Mouse (Mus musculus): ENCODE measurements at regions not wholly inside any gene's neighbourhood (a gene's known extent, or its start where the extent isn't known, plus 50 kb on each side); places are given as distances from the start of the nearest gene placed in this dataset.

DNA sequence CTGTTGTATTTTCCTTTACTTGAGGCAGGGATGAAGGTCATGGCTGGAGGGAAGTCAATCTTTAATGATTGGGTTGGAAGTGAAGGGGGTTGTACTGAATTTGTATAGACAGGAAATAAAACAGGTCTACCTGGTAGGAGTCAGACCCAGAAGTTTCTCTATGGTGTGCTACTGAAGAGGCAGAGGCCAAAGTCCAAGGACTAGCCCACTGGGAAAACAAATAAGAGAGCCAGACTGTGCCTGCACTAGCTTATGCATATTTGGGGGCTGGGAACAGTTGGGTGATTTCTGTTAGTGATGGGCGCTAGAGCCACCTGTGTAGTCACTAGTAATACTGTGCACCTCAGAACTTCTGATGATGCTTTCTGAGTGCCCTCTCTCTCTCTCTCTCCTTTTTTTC is 203.7 kb downstream of the Dusp6 start:
- TF ChIP-seq GATA1 (IDR thresholded peaks at IDR 0.05; ENCODE audit: low read length) (no peak), TAL1 (IDR thresholded peaks at IDR 0.05; ENCODE audit: low read length) (no peak)
- no peaks in the 10 kb centered on the region for H3K36me3 ChIP-seq (ENCODE audit: control insufficient read depth)
- H3K9me3 ChIP-seq (ENCODE audit: control insufficient read depth, low read length), result no peaks in the 10 kb centered on the region
- H3K27me3 ChIP-seq (ENCODE audit: control insufficient read depth), result peaks cover 4% of the 10 kb centered on the region
- H3K4me1 ChIP-seq (ENCODE audit: control insufficient read depth), result no peaks in the 10 kb centered on the region
- H3K4me3 ChIP-seq (replicated peaks), result no peak overlapping the region

DNA sequence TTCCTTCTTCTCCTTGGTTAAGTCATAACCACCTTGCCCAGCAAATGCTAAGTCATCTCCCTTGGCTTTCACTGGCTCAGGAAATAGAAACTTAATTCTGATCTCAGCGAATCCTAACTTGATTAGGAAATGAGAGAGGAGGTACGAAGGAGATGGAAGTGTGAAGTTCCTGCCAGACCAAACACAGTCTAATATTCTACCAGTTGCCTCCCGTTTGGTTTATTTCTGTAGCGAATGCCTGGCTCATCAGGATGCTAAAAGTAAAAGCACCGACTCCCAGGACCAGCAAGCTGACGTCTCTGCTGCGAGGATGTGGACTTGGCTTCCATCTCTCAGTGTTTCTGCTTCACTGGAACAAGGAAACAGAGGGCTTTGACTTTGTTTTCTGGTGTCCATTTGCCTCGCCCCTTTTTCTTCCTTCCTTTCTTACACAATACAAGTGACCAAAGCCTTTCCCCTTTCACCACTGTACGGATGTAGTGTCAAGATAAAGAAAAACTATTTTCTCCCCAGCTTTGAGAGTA is 204.3 kb downstream of the Dusp6 start:
- Histone ChIP-seq H3K4me3 (replicated peaks) (no peak overlapping the region), H3K36me3 (ENCODE audit: control insufficient read depth) (no peaks in the 10 kb centered on the region), H3K4me1 (ENCODE audit: control insufficient read depth) (no peaks in the 10 kb centered on the region), H3K27me3 (ENCODE audit: control insufficient read depth) (peaks cover 3% of the 10 kb centered on the region), H3K9me3 (ENCODE audit: control insufficient read depth, low read length) (no peaks in the 10 kb centered on the region)
- TF ChIP-seq GATA1 (IDR thresholded peaks at IDR 0.05; ENCODE audit: low read length) (no peak), TAL1 (IDR thresholded peaks at IDR 0.05; ENCODE audit: low read length) (no peak)

- no peaks in the 10 kb centered on the region for H3K27me3 ChIP-seq (ENCODE audit: control insufficient read depth)
- no peaks in the 10 kb centered on the region for H3K36me3 ChIP-seq (ENCODE audit: control insufficient read depth)
- TF ChIP-seq GATA1 (IDR thresholded peaks at IDR 0.05; ENCODE audit: low read length) (no peak), TAL1 (IDR thresholded peaks at IDR 0.05; ENCODE audit: low read length) (no peak)
- no peaks in the 10 kb centered on the region for H3K4me1 ChIP-seq (ENCODE audit: control insufficient read depth)
- no peaks in the 10 kb centered on the region; the same call in 1 of the 2 replicates for H3K9me3 ChIP-seq (ENCODE audit: control insufficient read depth, low read length)
- H3K4me3 ChIP-seq (replicated peaks), result no peak overlapping the region
Measured at GRCm38 (mm10) chr10:99468971-99469370, 205.9 kb downstream of the Dusp6 start.

DNA sequence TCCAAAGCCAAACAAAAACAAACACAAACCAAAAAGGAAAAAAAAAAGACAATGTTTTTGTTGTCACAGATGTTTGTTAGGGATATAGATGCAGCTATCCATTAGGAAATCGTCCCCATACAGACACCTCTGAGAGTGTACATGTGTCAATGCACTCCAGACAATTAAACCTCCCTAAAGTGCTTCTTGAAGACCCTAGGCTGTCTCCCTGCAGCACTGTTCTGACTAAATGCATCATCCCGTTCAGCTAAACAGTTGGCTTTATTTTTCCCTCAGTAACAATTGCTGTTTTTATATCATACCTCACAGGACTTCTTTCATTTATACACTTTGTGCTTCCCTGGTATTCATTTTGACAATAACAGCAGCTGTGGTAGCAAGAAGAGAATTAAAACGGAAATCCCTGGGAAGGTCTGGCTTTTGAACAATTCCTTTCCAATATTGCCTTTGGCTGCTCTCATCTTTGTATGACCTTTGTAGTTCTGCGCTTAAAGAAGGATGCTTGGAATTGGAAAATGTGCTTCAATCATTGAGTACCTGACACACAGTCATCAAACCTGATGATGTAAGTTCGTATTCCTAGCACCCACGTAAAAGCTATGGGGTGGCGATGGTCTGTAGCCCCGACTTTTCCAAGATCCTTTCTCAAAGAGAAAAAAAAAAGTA is 208.9 kb downstream of the Dusp6 start:
- H3K4me1 ChIP-seq (ENCODE audit: control insufficient read depth), result no peaks in the 10 kb centered on the region
- no peak overlapping the region for H3K4me3 ChIP-seq (replicated peaks)
- TF ChIP-seq GATA1 (IDR thresholded peaks at IDR 0.05; ENCODE audit: low read length), result no peak
- no peak for TF ChIP-seq TAL1 (IDR thresholded peaks at IDR 0.05; ENCODE audit: low read length)
- H3K9me3 ChIP-seq (ENCODE audit: control insufficient read depth, low read length), result no peaks in the 10 kb centered on the region; the same call in 1 of the 2 replicates
- no peaks in the 10 kb centered on the region for H3K36me3 ChIP-seq (ENCODE audit: control insufficient read depth)
- H3K27me3 ChIP-seq (ENCODE audit: control insufficient read depth), result no peaks in the 10 kb centered on the region

GRCm38 (mm10) chr10:99472806-99473205 is 209.8 kb downstream of the Dusp6 start:
- no peaks in the 10 kb centered on the region for H3K4me1 ChIP-seq (ENCODE audit: control insufficient read depth)
- H3K27me3 ChIP-seq (ENCODE audit: control insufficient read depth), result no peaks in the 10 kb centered on the region
- TF ChIP-seq TAL1 (IDR thresholded peaks at IDR 0.05; ENCODE audit: low read length) (no peak), GATA1 (IDR thresholded peaks at IDR 0.05; ENCODE audit: low read length) (no peak)
- no peaks in the 10 kb centered on the region for H3K36me3 ChIP-seq (ENCODE audit: control insufficient read depth)
- no peak overlapping the region for H3K4me3 ChIP-seq (replicated peaks)
- no peaks in the 10 kb centered on the region; the same call in 1 of the 2 replicates for H3K9me3 ChIP-seq (ENCODE audit: control insufficient read depth, low read length)

- no peaks in the 10 kb centered on the region for H3K36me3 ChIP-seq (ENCODE audit: control insufficient read depth)
- no peaks in the 10 kb centered on the region for H3K4me1 ChIP-seq (ENCODE audit: control insufficient read depth)
- no peak for TF ChIP-seq GATA1 (IDR thresholded peaks at IDR 0.05; ENCODE audit: low read length)
- no peak for TF ChIP-seq TAL1 (IDR thresholded peaks at IDR 0.05; ENCODE audit: low read length)
- H3K9me3 ChIP-seq (ENCODE audit: control insufficient read depth, low read length), result peaks cover 2% of the 10 kb centered on the region; the same call in 1 of the 2 replicates
- H3K27me3 ChIP-seq (ENCODE audit: control insufficient read depth), result no peaks in the 10 kb centered on the region
- no peak overlapping the region for H3K4me3 ChIP-seq (replicated peaks)
Measured at GRCm38 (mm10) chr10:99473758-99474157, 210.7 kb downstream of the Dusp6 start.

GRCm38 (mm10) chr10:99474546-99474945 is 211.5 kb downstream of the Dusp6 start:
- no peaks in the 10 kb centered on the region for H3K36me3 ChIP-seq (ENCODE audit: control insufficient read depth)
- no peak for TF ChIP-seq GATA1 (IDR thresholded peaks at IDR 0.05; ENCODE audit: low read length)
- no peak for TF ChIP-seq TAL1 (IDR thresholded peaks at IDR 0.05; ENCODE audit: low read length)
- no peaks in the 10 kb centered on the region for H3K27me3 ChIP-seq (ENCODE audit: control insufficient read depth)
- no peaks in the 10 kb centered on the region for H3K4me1 ChIP-seq (ENCODE audit: control insufficient read depth)
- peaks cover 2% of the 10 kb centered on the region; the same call in 1 of the 2 replicates for H3K9me3 ChIP-seq (ENCODE audit: control insufficient read depth, low read length)
- H3K4me3 ChIP-seq (replicated peaks), result no peak overlapping the region

DNA sequence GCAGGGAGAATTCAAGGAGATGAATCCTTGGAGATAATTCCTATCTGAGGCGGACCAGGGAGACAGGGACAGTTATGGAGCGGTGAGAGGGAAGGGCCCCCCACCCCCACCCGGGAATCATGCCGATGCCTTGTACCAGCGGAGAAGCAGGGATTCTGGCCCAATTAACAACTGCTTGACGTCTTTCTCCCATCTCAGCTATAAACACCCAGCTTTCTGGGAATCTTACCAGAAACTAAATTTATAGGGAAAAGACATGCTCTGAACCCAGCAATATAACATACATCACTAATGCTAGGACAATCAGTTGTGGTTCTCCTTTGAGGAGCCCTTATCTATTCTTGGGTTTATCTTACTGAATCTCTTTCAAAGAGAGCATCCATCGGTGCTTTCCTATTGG is 213.2 kb downstream of the Dusp6 start:
- Histone ChIP-seq H3K27me3 (ENCODE audit: control insufficient read depth) (no peaks in the 10 kb centered on the region), H3K4me1 (ENCODE audit: control insufficient read depth) (no peaks in the 10 kb centered on the region), H3K4me3 (replicated peaks) (no peak overlapping the region), H3K9me3 (ENCODE audit: control insufficient read depth, low read length) (peaks cover 2% of the 10 kb centered on the region; the same call in 1 of the 2 replicates), H3K36me3 (ENCODE audit: control insufficient read depth) (no peaks in the 10 kb centered on the region)
- TF ChIP-seq GATA1 (IDR thresholded peaks at IDR 0.05; ENCODE audit: low read length), result no peak
- no peak for TF ChIP-seq TAL1 (IDR thresholded peaks at IDR 0.05; ENCODE audit: low read length)

DNA sequence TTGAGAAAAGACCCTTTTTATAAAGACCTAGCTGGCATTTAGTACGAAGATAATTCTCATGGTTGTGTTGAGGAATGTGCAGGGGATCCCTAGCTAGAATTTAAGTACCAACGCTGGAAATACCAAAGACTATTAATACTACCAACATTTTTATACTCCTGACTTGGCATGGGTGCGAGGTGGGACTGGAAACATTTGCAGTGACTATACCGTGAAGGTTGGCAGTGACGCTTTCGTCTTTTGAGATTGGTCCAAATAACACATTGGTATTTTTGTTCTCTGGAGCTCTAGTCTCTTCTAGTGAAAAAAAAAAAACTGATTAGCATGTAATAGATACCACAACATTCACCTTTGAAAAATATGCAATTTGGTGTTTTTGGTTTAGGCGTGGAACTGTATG is 213.7 kb downstream of the Dusp6 start:
- Histone ChIP-seq H3K9me3 (ENCODE audit: control insufficient read depth, low read length) (peaks cover 2% of the 10 kb centered on the region; the same call in 1 of the 2 replicates), H3K4me1 (ENCODE audit: control insufficient read depth) (no peaks in the 10 kb centered on the region), H3K36me3 (ENCODE audit: control insufficient read depth) (no peaks in the 10 kb centered on the region), H3K27me3 (ENCODE audit: control insufficient read depth) (no peaks in the 10 kb centered on the region), H3K4me3 (replicated peaks) (no peak overlapping the region)
- TF ChIP-seq GATA1 (IDR thresholded peaks at IDR 0.05; ENCODE audit: low read length) (no peak), TAL1 (IDR thresholded peaks at IDR 0.05; ENCODE audit: low read length) (no peak)
